Mouse (Mus musculus) cerebellum, adult 9-11 months (tissue): ENCODE data around the gene Slc12a9.

Source experiments
- DNase-seq: peaks from one replicate; pipeline ENCODE4 v3.0.0; 2022

Slc12a9 gene

GRCm38 (mm10) chr5:137307071-137307912 lies 26.1 kb downstream of the Slc12a9 start, which contains the start of gene Srrt:
TSS of gene Srrt (minus strand) at chr5:137307674.
- DNase-seq: peak; percentile 92

DNA sequence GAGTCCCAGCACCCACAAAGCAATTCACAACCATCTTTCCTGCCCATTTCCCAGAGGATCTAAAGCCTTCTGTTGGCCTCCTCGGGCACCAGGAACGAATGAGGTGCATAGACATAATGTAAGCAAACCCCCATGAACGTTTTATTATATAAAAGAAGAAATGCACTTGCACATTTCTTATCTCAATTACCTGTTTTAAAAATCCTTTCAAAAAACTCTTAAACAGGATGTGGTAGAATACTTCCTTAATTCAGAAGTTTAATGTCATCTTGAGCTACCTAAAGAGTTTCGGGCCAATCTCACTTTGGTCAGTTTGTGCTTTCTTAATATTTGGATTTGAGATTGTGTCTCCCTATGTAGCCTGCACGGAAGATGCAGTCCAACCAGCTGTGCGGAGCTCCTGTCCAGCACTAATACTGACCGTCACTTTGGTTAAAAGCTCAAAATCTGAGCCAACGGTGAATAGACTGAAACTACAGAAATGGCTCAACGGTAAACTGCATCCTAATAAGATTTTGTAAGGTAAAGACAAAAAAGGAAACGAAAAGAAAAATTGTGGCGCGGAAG lies 26.9 kb downstream of the Slc12a9 start:
- no peak for DNase-seq

DNA sequence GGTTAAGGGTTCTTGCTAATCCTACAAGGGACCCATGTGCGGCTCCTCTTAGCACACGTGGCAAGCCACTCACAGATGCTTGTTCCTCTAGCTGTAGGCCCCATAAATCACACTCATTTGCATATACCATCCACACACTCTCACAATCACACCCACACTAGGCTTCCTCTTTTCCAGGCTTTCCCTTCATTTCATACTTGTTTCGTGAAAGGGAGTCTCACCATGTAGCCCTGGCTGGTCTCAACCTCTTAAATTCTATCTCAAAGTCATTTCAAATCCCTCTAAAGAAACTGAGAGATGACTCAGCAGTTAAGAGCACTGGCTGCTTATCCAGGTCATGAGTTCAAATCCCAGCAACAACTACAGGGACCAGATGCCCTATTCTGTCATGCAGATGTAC lies 27.6 kb downstream of the Slc12a9 start:
- no peak for DNase-seq

- DNase-seq: no peak
Measured at GRCm38 (mm10) chr5:137304816-137305215, 28.6 kb downstream of the Slc12a9 start.

- DNase-seq: no peak
Measured at GRCm38 (mm10) chr5:137304165-137304564, 29.2 kb downstream of the Slc12a9 start.

DNA sequence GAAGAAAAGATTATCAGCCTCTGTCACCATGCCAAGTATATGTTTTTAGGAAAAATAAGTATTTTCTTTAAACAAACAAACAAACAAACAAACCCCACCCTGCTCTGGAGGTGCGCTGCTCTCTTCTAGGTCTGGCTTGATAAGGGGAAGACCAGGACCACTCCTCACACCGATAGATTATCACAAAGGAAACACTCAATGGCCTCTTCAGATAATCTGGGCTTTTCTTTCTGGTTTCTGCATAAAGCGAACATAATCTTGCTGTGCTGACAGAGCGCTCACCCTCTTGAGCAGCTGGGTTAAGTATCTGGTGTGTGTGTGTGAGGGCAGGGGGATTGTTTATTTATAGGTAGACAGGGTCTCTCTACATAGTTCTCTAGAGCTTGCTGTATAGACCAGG lies 29.8 kb downstream of the Slc12a9 start:
- no peak for DNase-seq

- DNase-seq: peak; percentile 44
Measured at GRCm38 (mm10) chr5:137301253-137301652, 32.1 kb downstream of the Slc12a9 start.

DNA sequence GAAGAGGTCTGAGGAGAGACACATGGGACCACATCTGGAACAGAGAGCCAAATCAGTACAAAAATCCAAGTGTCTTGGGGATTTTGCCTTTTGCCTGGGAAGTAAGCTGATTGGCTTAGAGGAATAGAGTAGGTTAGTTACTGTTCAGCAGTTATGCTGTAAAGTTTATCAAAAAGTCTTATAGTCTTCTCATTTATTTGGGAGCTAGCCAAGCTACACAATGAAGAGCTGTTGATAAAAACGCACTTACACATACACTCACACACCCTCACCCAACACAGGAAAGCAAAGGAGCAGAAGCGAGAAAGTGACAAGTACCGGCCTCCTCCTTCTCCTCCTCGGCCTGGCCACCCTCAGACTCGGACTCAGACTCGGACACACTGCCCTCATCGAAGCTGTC lies 34.2 kb downstream of the Slc12a9 start:
- no peak for DNase-seq

DNA sequence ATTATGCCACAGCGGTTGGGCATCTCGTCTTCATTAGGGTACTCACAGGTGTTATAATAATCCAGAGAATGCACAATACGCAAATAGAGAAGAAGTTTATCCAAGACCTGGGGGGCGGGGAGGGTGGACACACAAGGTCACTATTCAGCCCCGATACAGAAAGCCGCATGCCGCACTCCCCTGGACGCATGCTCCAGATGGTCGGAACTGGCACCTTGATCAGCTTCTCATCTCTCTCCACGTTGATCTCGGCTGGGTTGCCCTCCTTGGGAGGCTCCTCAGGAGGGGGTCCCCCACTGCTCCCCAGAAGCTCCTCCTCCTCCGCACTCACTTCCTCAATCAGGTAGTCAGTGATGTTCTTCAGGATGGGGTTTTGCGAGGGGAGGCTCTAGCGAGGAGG lies 36.3 kb downstream of the Slc12a9 start:
- peak; percentile 50 for DNase-seq

DNA sequence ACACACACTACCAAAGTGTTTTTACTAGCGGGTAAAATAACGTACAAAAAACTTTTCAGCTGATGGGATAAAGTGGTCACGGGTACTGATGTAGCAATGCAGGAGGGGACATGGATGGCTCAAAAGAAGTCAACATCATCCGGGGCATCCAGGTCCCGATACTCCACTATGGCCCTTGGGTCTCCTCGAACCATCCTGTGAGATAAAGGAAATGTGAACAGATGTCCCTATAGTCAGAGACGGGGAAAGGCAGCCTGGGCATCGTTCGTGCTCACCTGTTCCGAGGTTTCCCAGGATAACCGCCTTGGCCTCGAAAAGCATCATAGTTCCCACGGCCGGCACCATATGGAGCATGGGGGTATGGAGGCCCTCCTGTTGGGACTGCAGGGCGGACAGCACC lies 37.7 kb downstream of the Slc12a9 start:
- DNase-seq: no peak

- DNase-seq: no peak
Measured at GRCm38 (mm10) chr5:137295296-137295695, 38.1 kb downstream of the Slc12a9 start.

DNA sequence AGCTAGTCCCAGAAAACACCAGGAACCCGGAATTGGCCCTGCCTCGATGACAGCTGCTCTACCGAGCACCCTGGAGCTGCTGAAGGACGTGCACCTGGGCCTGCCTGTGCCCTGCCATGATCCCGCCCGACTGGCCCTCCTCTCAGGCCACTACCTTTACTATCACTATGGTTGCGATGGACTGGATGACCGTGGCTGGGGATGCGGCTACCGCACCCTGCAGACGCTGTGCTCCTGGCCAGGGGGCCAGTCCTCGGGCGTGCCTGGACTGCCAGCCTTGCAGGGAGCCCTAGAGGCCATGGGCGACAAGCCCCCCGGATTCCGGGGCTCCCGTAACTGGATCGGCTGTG lies 38.7 kb downstream of the Slc12a9 start:
- DNase-seq: no peak

GRCm38 (mm10) chr5:137293839-137294743 lies 39.3 kb downstream of the Slc12a9 start, which contains the start of gene Ufsp1:
TSS of gene Ufsp1 (plus strand) at chr5:137294629.
- DNase-seq: peak; percentile 97

- DNase-seq: peak; percentile 90
Measured at GRCm38 (mm10) chr5:137293282-137293681, 40.1 kb downstream of the Slc12a9 start.

DNA sequence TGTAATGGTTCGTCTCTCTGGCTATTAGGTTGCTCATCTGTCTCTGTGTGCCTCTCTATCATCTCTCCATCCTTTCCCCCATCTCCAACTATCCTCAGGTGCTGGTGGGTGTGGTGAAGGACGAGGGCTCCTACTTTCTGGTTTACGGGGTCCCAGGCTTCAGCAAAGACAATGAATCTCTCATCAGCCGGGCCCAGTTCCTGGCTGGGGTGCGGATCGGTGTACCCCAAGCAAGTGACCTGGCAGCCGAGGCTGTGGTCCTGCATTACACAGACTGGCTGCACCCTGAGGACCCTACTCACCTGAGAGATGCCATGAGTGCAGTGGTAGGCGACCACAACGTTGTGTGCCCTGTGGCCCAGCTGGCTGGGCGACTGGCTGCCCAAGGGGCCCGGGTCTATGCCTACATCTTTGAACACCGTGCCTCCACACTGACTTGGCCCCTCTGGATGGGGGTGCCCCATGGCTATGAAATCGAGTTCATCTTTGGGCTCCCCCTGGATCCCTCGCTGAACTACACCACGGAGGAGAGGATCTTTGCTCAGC lies 41.9 kb downstream of the Slc12a9 start:
- peak; percentile 64 for DNase-seq

GRCm38 (mm10) chr5:137290677-137291076 lies 42.7 kb downstream of the Slc12a9 start:
- peak; percentile 80 for DNase-seq

DNA sequence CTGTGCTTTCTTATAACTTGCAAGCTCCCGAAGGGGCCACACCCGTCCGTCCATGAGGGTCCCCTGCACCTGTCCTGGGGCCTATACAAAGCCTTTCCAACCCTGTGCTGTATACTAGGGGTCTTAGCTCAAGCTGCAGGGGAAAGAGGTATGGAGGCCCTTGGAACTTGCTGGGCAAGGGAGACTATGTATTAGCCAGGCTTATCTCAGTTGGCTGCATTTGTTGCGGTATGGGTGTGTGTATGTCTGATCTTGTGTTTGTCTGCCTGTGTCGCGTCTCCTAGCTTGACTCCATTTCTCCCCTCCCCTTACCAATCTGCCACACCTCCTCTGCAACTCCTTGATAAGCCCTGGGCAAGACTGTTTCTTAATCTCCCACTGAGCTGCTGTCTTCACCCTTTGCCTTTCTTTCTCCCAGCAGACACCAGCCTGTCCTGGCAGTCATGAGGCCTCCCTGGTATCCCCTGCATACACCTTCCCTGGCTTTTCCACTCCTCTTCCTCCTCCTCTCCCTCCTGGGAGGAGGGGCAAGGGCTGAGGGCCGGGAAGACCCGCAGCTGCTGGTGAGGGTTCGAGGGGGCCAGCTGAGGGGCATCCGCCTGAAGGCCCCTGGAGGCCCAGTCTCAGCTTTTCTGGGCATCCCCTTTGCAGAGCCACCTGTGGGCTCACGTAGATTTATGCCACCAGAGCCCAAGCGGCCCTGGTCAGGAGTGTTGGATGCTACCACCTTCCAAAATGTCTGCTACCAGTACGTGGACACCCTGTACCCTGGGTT lies 43.6 kb downstream of the Slc12a9 start:
- peak; percentile 67 for DNase-seq

DNA sequence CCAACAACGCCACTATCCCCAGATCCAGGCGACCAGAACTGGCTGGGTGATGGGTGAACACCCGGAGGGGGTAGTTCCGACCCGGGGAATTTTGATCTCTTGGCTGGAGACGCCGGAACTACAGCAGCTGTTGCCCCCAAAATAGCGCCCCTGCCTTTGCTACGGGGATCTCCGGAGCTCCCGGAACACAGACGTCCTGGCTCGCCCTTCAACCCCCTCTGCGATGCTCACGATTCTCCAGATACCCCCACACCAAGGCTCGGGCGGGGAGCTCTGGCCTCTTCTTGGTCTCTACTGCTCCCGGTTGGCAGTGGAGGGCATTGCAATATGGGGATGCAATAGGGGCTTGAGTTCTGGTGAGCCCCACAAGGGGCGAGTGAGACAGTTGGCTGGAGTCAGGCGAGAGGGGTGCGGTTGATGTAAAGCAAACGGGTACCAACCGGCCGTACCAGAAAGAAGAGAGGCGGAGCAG lies 44.4 kb downstream of the Slc12a9 start:
- DNase-seq: peak; percentile 81

DNA sequence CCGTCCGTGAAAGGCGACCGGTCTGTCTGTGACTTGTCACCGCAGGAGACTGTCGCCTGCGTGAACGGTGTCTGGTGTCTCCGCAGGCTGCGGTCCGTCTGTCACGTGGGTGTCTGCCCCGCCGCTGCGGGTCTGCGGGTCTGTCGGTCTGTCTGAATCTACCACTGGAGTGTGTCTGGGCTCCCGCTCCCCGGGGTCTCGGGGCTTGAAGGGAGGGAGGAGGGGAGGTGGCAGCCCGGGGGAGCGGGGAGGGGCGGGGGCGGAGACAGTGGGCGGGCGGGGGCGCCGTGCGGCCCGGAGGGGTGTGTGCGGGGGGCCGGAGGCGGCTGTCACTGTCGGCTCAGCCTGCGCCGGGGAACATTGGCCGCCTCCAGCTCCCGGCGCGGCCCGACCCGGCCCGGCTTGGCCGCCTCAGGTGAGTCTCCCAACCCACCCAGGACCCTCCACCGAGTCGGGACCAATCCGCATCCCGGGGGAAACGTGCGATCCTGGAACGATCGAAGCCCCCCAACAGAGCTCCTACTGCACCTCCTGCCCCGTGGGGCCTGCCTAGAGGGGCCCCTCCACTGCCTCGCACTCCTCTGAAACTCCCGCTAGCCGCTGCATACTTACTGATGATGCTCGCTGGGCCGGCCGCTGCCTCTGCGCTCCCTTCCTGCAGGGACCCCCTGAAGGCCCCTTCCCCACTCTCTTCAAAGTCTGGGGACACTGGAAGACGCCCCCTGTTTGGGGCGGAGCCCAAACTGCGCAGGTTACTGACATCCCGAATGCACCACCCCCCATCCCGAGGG lies 45.2 kb downstream of the Slc12a9 start:
- peak; percentile 85 for DNase-seq

DNA sequence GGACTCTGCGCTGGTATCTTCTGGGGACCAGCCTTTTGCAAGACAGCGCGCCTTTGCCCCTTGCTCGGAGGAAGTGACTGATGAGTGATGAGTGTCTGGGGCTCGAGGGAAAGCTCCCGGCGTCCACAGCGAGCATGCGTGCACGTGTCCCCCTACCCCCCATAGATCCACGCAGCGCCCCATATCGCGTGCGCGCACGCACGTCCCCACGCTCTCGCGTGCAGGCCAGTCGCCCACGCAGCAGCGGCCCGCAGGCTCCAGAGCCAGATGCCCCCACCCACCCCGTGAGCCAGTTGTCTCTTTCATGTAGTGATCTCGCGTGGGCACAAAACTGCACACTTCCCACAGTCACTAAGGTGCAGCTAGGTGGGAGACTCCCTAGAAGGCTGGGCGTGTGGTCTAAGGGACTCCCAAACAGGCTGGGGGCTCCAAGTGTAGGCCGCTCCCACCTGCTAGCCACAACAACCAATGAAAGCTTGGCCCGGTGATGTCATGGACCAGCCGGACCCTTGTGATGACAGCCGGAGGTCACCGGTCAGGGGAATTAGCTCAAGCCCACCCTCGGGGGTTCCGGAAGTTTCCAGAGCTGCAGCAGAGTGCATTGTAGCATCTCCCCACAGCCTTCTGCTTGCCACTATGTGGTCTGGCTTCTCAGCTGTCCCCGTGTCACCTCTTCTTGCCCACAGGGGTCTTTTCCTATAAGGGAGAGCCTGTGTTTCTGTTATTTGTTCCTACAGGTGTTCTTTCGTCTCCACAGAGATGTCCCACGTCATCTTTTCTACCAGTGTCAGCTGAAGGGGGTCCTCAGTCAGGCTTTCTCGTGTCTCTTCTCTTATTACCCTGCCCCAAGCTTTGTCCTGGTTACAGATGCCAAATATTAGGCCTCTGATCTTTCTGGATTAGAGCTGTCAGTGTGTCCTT lies 46.1 kb downstream of the Slc12a9 start, which contains the start of gene Ache:
Ache (plus strand) TSS at position 488 of the 921 bp plus-strand sequence.
- DNase-seq: peak; percentile 93
